Mouse (Mus musculus) stomach, postnatal 0 days (tissue): Measurements from ENCODE around the gene Mad2l2.

Source experiments
- CTCF ChIP-seq: IDR thresholded peaks from 2 replicates; pipeline ENCODE4 v1.5.1; 2016; ENCODE audit warnings: antibody characterized with exemption, low read depth, mild to moderate bottlenecking, moderate library complexity
- EP300 ChIP-seq: optimal IDR thresholded peaks from 2 replicates; pipeline ENCODE3; 2016; ENCODE audit warnings: antibody characterized with exemption

- no peak for TF ChIP-seq CTCF
- no peak for TF ChIP-seq EP300
Observed at GRCm38 (mm10) chr4:148108565-148109100, 21.6 kb upstream of the Mad2l2 start.
